Mouse (Mus musculus) layer of hippocampus, postnatal 10 days (tissue): ENCODE measurements around the gene Vmn1r125. TPM values are rescaled to one million over a fixed set of nuclear protein-coding genes. Genes with fewer than 3 reads are reported as not detected.
"Not testable (repeated sequence)": the region's sequence is repeated elsewhere in the genome, so short reads cannot be mapped to it uniquely, and the experiment has no call there.

Experiments used
- DNase-seq, 2 experiments: peaks; one replicate each; pipeline ENCODE4 v3.0.0; 2021; ENCODE audit warnings: low spot score in 2 of 2
- long read RNA-seq: library from polyadenylated mRNA; stranded (forward); transcript quantifications from one replicate; pipeline ENCODE4 v2.0.0, GENCODE M21; 2023
- total RNA-seq, 2 experiments: library from RNA; stranded (reverse); gene quantifications; 2 replicates each; pipeline ENCODE4 v1.2.3; 2021

Vmn1r125 gene
- total RNA-seq: not detected
- long read RNA-seq: 0 reads

- DNase-seq: not testable (repeated sequence)
These were observed at the start of gene Vmn1r125 for GRCm38 (mm10) chr7:21271879-21272278. Gene Vmn1r125 (plus strand): TSS chr7:21272179.

- DNase-seq: not testable (repeated sequence)
These were observed 11.5 kb upstream of the Vmn1r125 start, which contains the start of gene Vmn1r124 for GRCm38 (mm10) chr7:21260517-21260916. Gene Vmn1r124 (minus strand): TSS chr7:21260617.

- not testable (repeated sequence) for DNase-seq
These were observed 29.4 kb downstream of the Vmn1r125 start, which contains the start of gene Vmn1r126 for GRCm38 (mm10) chr7:21301367-21301766. Gene Vmn1r126 (minus strand): TSS chr7:21301467.

- DNase-seq: not testable (repeated sequence)
These were observed 47.8 kb downstream of the Vmn1r125 start, which contains the start of gene Vmn1r127 for GRCm38 (mm10) chr7:21319761-21320160. Gene Vmn1r127 (minus strand): TSS chr7:21319861.

Other genes with a start within 250 kb of the Vmn1r125 start
- not detected for gene Vmn1r120, start 218.4 kb upstream of the Vmn1r125 start, total RNA-seq
- gene Vmn1r121, start 173.7 kb upstream of the Vmn1r125 start, total RNA-seq: not detected
- not detected for gene Vmn1r122, start 138.1 kb upstream of the Vmn1r125 start, total RNA-seq
- not detected for gene Vmn1r123, start 110.0 kb upstream of the Vmn1r125 start, total RNA-seq
- not detected for gene Gm5157, start 81.8 kb upstream of the Vmn1r125 start, total RNA-seq
- gene Vmn1r124, start 11.6 kb upstream of the Vmn1r125 start, total RNA-seq: not detected
- gene Vmn1r126, start 29.3 kb downstream of the Vmn1r125 start, total RNA-seq: not detected
- gene Vmn1r127, start 47.7 kb downstream of the Vmn1r125 start, total RNA-seq: not detected
- gene Vmn1r128, start 77.2 kb downstream of the Vmn1r125 start, total RNA-seq: not detected
- gene Vmn1r129, start 89.1 kb downstream of the Vmn1r125 start, total RNA-seq: not detected
- not detected for gene Gm6882, start 160.6 kb downstream of the Vmn1r125 start, total RNA-seq
- not detected for gene Vmn1r130, start 239.6 kb downstream of the Vmn1r125 start, total RNA-seq